12 mouse cellular contexts compared by ENCODE assay signal in genomic region chr16:30102149-30102915, GRCm38 (mm10). TPM values are rescaled to one million over a fixed set of nuclear protein-coding genes. Genes with fewer than 3 reads are reported as not detected.
DNase-seq lines count a peak whose midpoint lies in the region; ATAC-seq lines count a peak whose summit lies in the region.
"Had no signal": no experiment of that assay in that cellular context is flagged by ENCODE, and none has a peak within 500 bp of the region (broad histone marks: within the 10 kb centered on the region; RNA-seq: fewer than 3 reads in every experiment).

No protein-coding gene starts in this region.

- H3K27me3 ChIP-seq in forebrain, embryonic 10.5 days (ENCODE audit: poor library complexity, severe bottlenecking) = peaks cover 61% of the 10 kb centered on the region
- H3K27me3 ChIP-seq in forebrain, embryonic 15.5 days = no peaks in the 10 kb centered on the region
- H3K27me3 ChIP-seq in kidney, embryonic 15.5 days = no peaks in the 10 kb centered on the region
- H3K27me3 ChIP-seq in limb, embryonic 12.5 days = no peaks in the 10 kb centered on the region; the same call in 1 of the 2 replicates

- no peak for ATAC-seq in forebrain, embryonic 15.5 days (replicated peaks)
- peak; percentile 87 for ATAC-seq in kidney, embryonic 15.5 days (replicated peaks; ENCODE audit: low FRiP score)
- ATAC-seq in limb, embryonic 12.5 days (ENCODE audit: insufficient number of reproducible peaks, insufficient read depth, low FRiP score, low TSS enrichment, low read depth) = peak; percentile 29; the same call in 1 of the 2 replicates
- no peak for ATAC-seq in CD4-positive, CD25-positive, alpha-beta regulatory T cell, adult 4 months
- ATAC-seq: forebrain, postnatal 0 days had no signal

- WGBS in forebrain, embryonic 10.5 days = 33% methylated on average over 10 of the region's 10 CpGs
- WGBS in forebrain, embryonic 15.5 days = 38% methylated on average over 10 of the region's 10 CpGs
- WGBS in kidney, embryonic 15.5 days = 7% methylated on average over 10 of the region's 10 CpGs
- WGBS in limb, embryonic 12.5 days = 11% methylated on average over 10 of the region's 10 CpGs

- H3K4me1 ChIP-seq in forebrain, embryonic 10.5 days = peaks cover 32% of the 10 kb centered on the region
- H3K4me1 ChIP-seq in forebrain, embryonic 15.5 days = peaks cover 3% of the 10 kb centered on the region; the same call in 1 of the 2 replicates
- H3K4me1 ChIP-seq in kidney, embryonic 15.5 days = peaks cover 46% of the 10 kb centered on the region
- H3K4me1 ChIP-seq in limb, embryonic 12.5 days (replicated peaks) = peaks cover 21% of the 10 kb centered on the region

- DNase-seq in forebrain, embryonic 10.5 days (ENCODE audit: extremely low spot score, low spot score) = no peak
- DNase-seq in kidney, adult 18-20 months = no peak
- DNase-seq in embryo, embryonic 10.5 days (ENCODE audit: low spot score) = peak; percentile 76
- DNase-seq in thymus, adult 18-20 months = no peak
- DNase-seq: adrenal gland, postnatal 25 days; cerebellum, adult 9-11 months; forebrain, postnatal 0 days; left cerebral cortex, postnatal 4 days had no signal

- H3K9ac ChIP-seq in forebrain, embryonic 15.5 days (replicated peaks) = no peak overlapping the region
- no peak overlapping the region for H3K9ac ChIP-seq in kidney, embryonic 15.5 days
- H3K9ac ChIP-seq in limb, embryonic 12.5 days (replicated peaks) = no peak overlapping the region
- H3K9ac ChIP-seq: forebrain, postnatal 0 days had no signal

- H3K4me2 ChIP-seq in forebrain, embryonic 15.5 days (replicated peaks) = no peak overlapping the region
- peak overlapping the region; percentile 43 for H3K4me2 ChIP-seq in kidney, embryonic 15.5 days
- peak overlapping the region; percentile 34 for H3K4me2 ChIP-seq in limb, embryonic 12.5 days

- no peaks in the 10 kb centered on the region for H3K9me3 ChIP-seq in forebrain, embryonic 10.5 days
- H3K9me3 ChIP-seq in forebrain, embryonic 15.5 days = no peaks in the 10 kb centered on the region
- no peaks in the 10 kb centered on the region for H3K9me3 ChIP-seq in kidney, embryonic 15.5 days (replicated peaks)
- no peaks in the 10 kb centered on the region for H3K9me3 ChIP-seq in limb, embryonic 12.5 days

- no peak overlapping the region for H3K4me3 ChIP-seq in forebrain, embryonic 10.5 days
- no peak overlapping the region for H3K4me3 ChIP-seq in forebrain, embryonic 15.5 days
- no peak overlapping the region for H3K4me3 ChIP-seq in kidney, embryonic 15.5 days (replicated peaks)
- no peak overlapping the region for H3K4me3 ChIP-seq in limb, embryonic 12.5 days (replicated peaks)

- no peaks in the 10 kb centered on the region for H3K36me3 ChIP-seq in forebrain, embryonic 10.5 days (replicated peaks)
- H3K36me3 ChIP-seq in forebrain, embryonic 15.5 days = no peaks in the 10 kb centered on the region
- no peaks in the 10 kb centered on the region for H3K36me3 ChIP-seq in kidney, embryonic 15.5 days
- H3K36me3 ChIP-seq in limb, embryonic 12.5 days = no peaks in the 10 kb centered on the region

- peak overlapping the region; percentile 8; the same call in 1 of the 2 replicates for H3K27ac ChIP-seq in forebrain, embryonic 10.5 days
- H3K27ac ChIP-seq in forebrain, embryonic 15.5 days (replicated peaks) = no peak overlapping the region
- peak overlapping the region; percentile 85 for H3K27ac ChIP-seq in kidney, embryonic 15.5 days
- no peak overlapping the region for H3K27ac ChIP-seq in limb, embryonic 12.5 days

RNA-seq across cellular contexts. Expression of gene Hes1, which starts 38.1 kb away (rescaled TPM):
- 42.5 and 49.0 TPM in 2 replicates for polyA plus RNA-seq in forebrain, embryonic 10.5 days (2016; fragmentation: Nextera tagmentation; extraction: Ambion mirVana)
- polyA plus RNA-seq in forebrain, embryonic 15.5 days (2015; fragmentation: Nextera tagmentation; extraction: Ambion mirVana) = 16.4 and 18.8 TPM in 2 replicates
- 57.4 and 63.3 TPM in 2 replicates for polyA plus RNA-seq in kidney, embryonic 15.5 days (2015; fragmentation: Nextera tagmentation; extraction: Ambion mirVana)
- 74.9 and 76.9 TPM in 2 replicates for polyA plus RNA-seq in limb, embryonic 12.5 days (2016; fragmentation: Nextera tagmentation; extraction: Ambion mirVana)
- polyA plus RNA-seq in CD4-positive, CD25-positive, alpha-beta regulatory T cell, adult 4 months (2017; shearing (Covaris generic)) = under 1 TPM in 1 of 2 experiments, not detected in 1; 0.22 TPM

Comparison
In these comparisons a context has a peak if more than half of its experiments do, and no peak if none do; other contexts are left out.
1. H3K27ac ChIP-seq: peak in forebrain, embryonic 10.5 days (single experiment) and kidney, embryonic 15.5 days (single experiment); none in forebrain, embryonic 15.5 days (single experiment) and limb, embryonic 12.5 days (single experiment).
2. ATAC-seq: peak in kidney, embryonic 15.5 days (single experiment) and limb, embryonic 12.5 days (single experiment); none in forebrain, embryonic 15.5 days (single experiment) and CD4-positive, CD25-positive, alpha-beta regulatory T cell, adult 4 months (single experiment).
3. RNA of gene Hes1, which starts 38.1 kb away (polyA plus RNA-seq): 74.9 to 76.9 TPM in limb, embryonic 12.5 days, 57.4 to 63.3 TPM in kidney, embryonic 15.5 days, 42.5 to 49.0 TPM in forebrain, embryonic 10.5 days and 16.4 to 18.8 TPM in forebrain, embryonic 15.5 days; 0.22 TPM in CD4-positive, CD25-positive, alpha-beta regulatory T cell, adult 4 months; every median in the first group is over 10 times any median in the second.